Mouse (Mus musculus) hindlimb bud, embryonic 11.5 days (tissue): Measurements from ENCODE around the gene Myo3b.

ENCODE experiments used
- DNase-seq: peaks from one replicate; pipeline ENCODE4 v3.0.0-alpha.2; 2012; ENCODE audit warnings: low read depth, low spot score; ENCODE audit errors: extremely low spot score

The Myo3b gene

GRCm38 (mm10) chr2:70419336-70419735 is 380.4 kb downstream of the Myo3b start:
- DNase-seq: no peak

GRCm38 (mm10) chr2:70421144-70421874 is 382.4 kb downstream of the Myo3b start:
- DNase-seq: no peak

DNA sequence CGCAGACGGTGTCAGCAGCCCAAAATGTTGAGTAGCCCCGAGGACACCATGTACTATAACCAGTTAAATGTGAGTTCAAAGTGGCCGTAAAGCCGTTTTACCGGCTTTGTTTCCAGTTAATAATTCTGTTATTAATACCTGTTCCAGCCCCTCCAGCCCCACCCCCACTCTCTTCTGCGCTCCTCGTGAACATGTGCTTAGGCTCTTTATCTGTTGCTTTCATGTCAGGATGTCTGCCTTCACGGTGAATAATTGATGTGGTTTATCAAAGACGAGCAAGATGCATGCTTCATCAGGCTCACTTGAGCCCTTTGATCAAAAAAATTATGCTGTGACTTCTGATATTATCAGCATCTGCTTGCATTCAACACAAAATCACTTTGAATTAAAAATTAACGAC is 386.7 kb downstream of the Myo3b start:
- no peak for DNase-seq

GRCm38 (mm10) chr2:70443035-70443434 is 404.1 kb downstream of the Myo3b start:
- no peak for DNase-seq

- no peak for DNase-seq
These were observed 405.2 kb downstream of the Myo3b start for GRCm38 (mm10) chr2:70444141-70444540.

- no peak for DNase-seq
These were observed 417.3 kb downstream of the Myo3b start for GRCm38 (mm10) chr2:70456205-70456604.

GRCm38 (mm10) chr2:70463606-70464005 is 424.7 kb downstream of the Myo3b start:
- DNase-seq: no peak

- no peak for DNase-seq
These were observed 432.2 kb downstream of the Myo3b start for GRCm38 (mm10) chr2:70471136-70471535.

DNA sequence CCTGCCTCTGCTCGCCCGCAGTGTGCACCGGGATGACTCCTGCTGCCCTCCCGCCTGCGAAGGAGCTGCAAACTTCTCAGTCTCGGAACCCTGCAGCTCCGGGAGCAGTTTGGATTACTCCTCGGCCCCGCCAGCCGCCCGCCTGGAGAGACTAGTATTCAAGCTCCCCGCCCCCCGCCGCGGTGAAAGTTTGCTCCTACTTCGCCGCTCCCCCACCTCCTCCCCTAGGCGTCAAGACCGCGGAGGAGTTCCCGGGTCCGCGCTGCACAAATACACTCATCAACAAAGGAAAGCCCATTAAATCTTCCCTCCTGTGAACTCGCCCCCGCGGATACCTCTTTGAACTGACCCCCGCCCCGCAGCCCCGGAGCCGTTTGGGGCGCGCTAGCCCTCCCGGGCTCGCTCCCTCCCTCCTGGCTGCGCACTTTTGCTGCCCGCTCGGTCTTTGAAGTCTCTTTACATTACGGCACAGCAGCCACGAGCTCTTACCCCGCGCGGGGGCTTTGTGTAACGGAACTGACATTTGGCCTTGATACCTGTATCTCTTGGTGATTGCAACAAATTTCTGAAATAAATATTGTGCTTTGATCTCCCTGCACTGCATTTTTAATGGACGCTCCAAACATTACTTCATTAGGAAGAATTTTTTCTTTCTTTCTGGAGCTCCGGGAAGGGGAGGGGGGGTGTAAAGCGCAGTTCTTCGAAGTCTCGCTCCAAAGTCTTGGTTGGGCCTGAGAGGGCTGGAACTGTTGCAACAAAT is 433.1 kb downstream of the Myo3b start:
- no peak for DNase-seq
